Mouse (Mus musculus) liver, embryonic 14.5 days (tissue): ENCODE data around the gene Herc2. TPM values are rescaled to one million over a fixed set of nuclear protein-coding genes. Genes with fewer than 3 reads are reported as not detected.

Source experiments
- ATAC-seq: fragments of 200-750 bp; cut with Nextera tagmentation; 2 replicates; pipeline ENCODE4 v1.8.0; 2017; ENCODE audit warnings: moderate number of reproducible peaks, mild to moderate bottlenecking, moderate library complexity; ENCODE audit not compliant: insufficient read depth
- DNase-seq, 3 experiments: peaks; one replicate each; pipeline ENCODE4 v3.0.0-alpha.2; 2012 to 2013; ENCODE audit warnings: low read depth in 3 of 3, low spot score in 3 of 3
- H3K27ac ChIP-seq: fragments of 300-500 bp; sonication (generic); 2 replicates; pipeline ENCODE4 v1.5.1; 2014; ENCODE audit warnings: moderate library complexity, mild to moderate bottlenecking, control low read depth, inconsistent platforms
- H3K27me3 ChIP-seq: fragments of 300-500 bp; sonication (generic); 2 replicates; pipeline ENCODE4 v1.6.1; 2014; ENCODE audit warnings: mild to moderate bottlenecking, low read length, moderate library complexity; ENCODE audit not compliant: control insufficient read depth, insufficient read depth
- H3K36me3 ChIP-seq: fragments of 300-500 bp; sonication (generic); replicated peaks from 2 replicates; pipeline ENCODE4 v1.6.1; 2014; ENCODE audit warnings: low read depth; ENCODE audit not compliant: control insufficient read depth, insufficient read depth
- H3K4me1 ChIP-seq, 2 experiments: fragments of 200-500 bp in 1 of 2; fragments of 300-500 bp in 1 of 2; sonication (generic) in 1 of 2; replicated peaks; 2 replicates each; pipeline ENCODE4 v1.6.1; 2012 to 2014; ENCODE audit warnings: antibody characterized with exemption in 1 of 2, inconsistent platforms in 1 of 2, low read length in 1 of 2; ENCODE audit not compliant: control insufficient read depth in 2 of 2, insufficient read depth in 2 of 2
- H3K4me2 ChIP-seq: fragments of 300-500 bp; sonication (generic); 2 replicates; pipeline ENCODE4 v1.6.1; 2014; ENCODE audit warnings: low read depth, mild to moderate bottlenecking, control low read depth, moderate library complexity
- H3K4me3 ChIP-seq, 2 experiments: fragments of 200-500 bp in 1 of 2; fragments of 300-500 bp in 1 of 2; sonication (generic) in 1 of 2; 2 replicates each; pipeline ENCODE4 v1.5.1; 2012 to 2014; ENCODE audit warnings: low read depth in 2 of 2, low read length in 2 of 2, mild to moderate bottlenecking in 2 of 2, control low read depth in 1 of 2, inconsistent platforms in 1 of 2, moderate library complexity in 1 of 2; ENCODE audit not compliant: insufficient read depth in 1 of 2
- H3K9ac ChIP-seq: fragments of 300-500 bp; sonication (generic); replicated peaks from 2 replicates; pipeline ENCODE4 v1.6.1; 2014; ENCODE audit warnings: mild to moderate bottlenecking, control low read depth, moderate library complexity
- H3K9me3 ChIP-seq: fragments of 300-500 bp; sonication (generic); 2 replicates; pipeline ENCODE4 v1.6.1; 2016; ENCODE audit warnings: low read length, mixed read lengths; ENCODE audit not compliant: control insufficient read depth
- CTCF ChIP-seq: IDR thresholded peaks from 2 replicates; pipeline ENCODE4 v1.5.1; 2016; ENCODE audit warnings: antibody characterized with exemption, low read depth, control low read depth
- EP300 ChIP-seq: IDR thresholded peaks from 2 replicates; pipeline ENCODE4 v1.6.1; 2016; ENCODE audit warnings: antibody characterized with exemption, low read depth
- WGBS: fragments of 180-500 bp; shearing (Covaris S2); extraction: QIAGEN DNeasy Blood & Tissue Kit; methylation state at CpG from one replicate; pipeline ENCODE4 v1.1.7; 2014; ENCODE audit not compliant: insufficient replicate concordance; 5-methylcytosine and 5-hydroxymethylcytosine counted together
- polyA plus RNA-seq, 2 experiments: library from polyadenylated mRNA; depleted of rRNA in 1 of 2; stranded (reverse) in 1 of 2; unstranded in 1 of 2; fragments of >200 nt; fragmentation: Nextera tagmentation in 1 of 2; extraction: Ambion mirVana in 1 of 2; gene quantifications; 2 replicates each; pipeline versions ENCODE4 v1.2.1 to v1.2.3; 2012 to 2014

Gene Herc2
- polyA plus RNA-seq, 2 experiments = 8.5 to 12.1 TPM

DNA sequence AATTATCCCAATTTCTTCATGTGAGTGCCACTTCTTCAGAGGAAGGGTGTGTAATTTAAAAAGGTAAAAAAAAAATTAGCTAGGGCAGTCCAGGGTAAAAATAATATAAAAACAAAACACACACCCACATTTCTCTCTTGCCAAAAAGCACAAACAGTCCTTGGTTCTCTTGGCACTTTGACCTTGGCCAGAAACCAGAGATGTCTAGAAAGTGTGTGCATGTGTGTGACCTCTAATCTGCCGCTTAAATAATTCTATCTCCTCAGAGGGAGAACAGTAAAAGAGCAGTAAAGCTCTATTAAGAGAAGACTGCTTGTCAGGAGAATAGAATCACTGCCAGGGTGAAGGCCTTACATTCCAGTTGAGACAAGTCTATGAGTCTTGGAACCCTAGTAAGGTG lies 2.8 kb upstream of the Herc2 start:
- DNase-seq (no peak), ATAC-seq (no peak)
- Histone ChIP-seq H3K4me3 (no peak overlapping the region), H3K27me3 (no peaks in the 10 kb centered on the region), H3K4me1 (peaks cover 19 to 27% of the 10 kb centered on the region in 2 experiments), H3K27ac (no peak overlapping the region), H3K36me3 (no peaks in the 10 kb centered on the region), H3K4me2 (no peak overlapping the region), H3K9me3 (no peaks in the 10 kb centered on the region), H3K9ac (no peak overlapping the region)
- no peak for TF ChIP-seq EP300
- TF ChIP-seq CTCF = no peak
- 72% methylated on average over 1 of the region's 1 CpGs for whole genome bisulfite sequencing

- H3K36me3 ChIP-seq = no peaks in the 10 kb centered on the region; the same call in 1 of the 2 replicates
- peak overlapping the region; percentile 91 to 94 for H3K4me3 ChIP-seq
- 0% methylated on average over 18 of the region's 18 CpGs for WGBS
- H3K4me1 ChIP-seq = peaks cover 12 to 18% of the 10 kb centered on the region in 2 experiments
- no peaks in the 10 kb centered on the region for H3K9me3 ChIP-seq
- TF ChIP-seq EP300 (no peak), CTCF (no peak)
- H3K27me3 ChIP-seq = no peaks in the 10 kb centered on the region
- peak overlapping the region; percentile 81 for H3K4me2 ChIP-seq
- DNase-seq (no peak), ATAC-seq (peak; percentile 2; the same call in 1 of the 2 replicates)
- peak overlapping the region; percentile 96 for H3K9ac ChIP-seq
- peak overlapping the region; percentile 95 for H3K27ac ChIP-seq
Observed at GRCm38 (mm10) chr7:56050487-56050911, 503 bp downstream of the Herc2 start.

GRCm38 (mm10) chr7:56052996-56053395 lies 3.0 kb downstream of the Herc2 start:
- DNase-seq (no peak), ATAC-seq (no peak)
- TF ChIP-seq EP300 = no peak
- no peak for TF ChIP-seq CTCF
- Histone ChIP-seq H3K9ac (no peak overlapping the region), H3K4me1 (peaks cover 12 to 18% of the 10 kb centered on the region in 2 experiments), H3K4me2 (no peak overlapping the region), H3K4me3 (no peak overlapping the region), H3K27me3 (no peaks in the 10 kb centered on the region), H3K27ac (no peak overlapping the region), H3K36me3 (peaks cover 12% of the 10 kb centered on the region), H3K9me3 (no peaks in the 10 kb centered on the region)

- WGBS = 82% methylated on average over 3 of the region's 3 CpGs
- Histone ChIP-seq H3K4me1 (peaks cover 6 to 9% of the 10 kb centered on the region in 2 experiments), H3K9me3 (no peaks in the 10 kb centered on the region), H3K27me3 (no peaks in the 10 kb centered on the region), H3K36me3 (peaks cover 15% of the 10 kb centered on the region), H3K9ac (no peak overlapping the region), H3K4me3 (no peak overlapping the region), H3K4me2 (no peak overlapping the region), H3K27ac (no peak overlapping the region)
- no peak for ATAC-seq
- no peak for TF ChIP-seq CTCF
- TF ChIP-seq EP300 = no peak
- no peak for DNase-seq
Observed at GRCm38 (mm10) chr7:56055338-56055737, 5.3 kb downstream of the Herc2 start.

DNA sequence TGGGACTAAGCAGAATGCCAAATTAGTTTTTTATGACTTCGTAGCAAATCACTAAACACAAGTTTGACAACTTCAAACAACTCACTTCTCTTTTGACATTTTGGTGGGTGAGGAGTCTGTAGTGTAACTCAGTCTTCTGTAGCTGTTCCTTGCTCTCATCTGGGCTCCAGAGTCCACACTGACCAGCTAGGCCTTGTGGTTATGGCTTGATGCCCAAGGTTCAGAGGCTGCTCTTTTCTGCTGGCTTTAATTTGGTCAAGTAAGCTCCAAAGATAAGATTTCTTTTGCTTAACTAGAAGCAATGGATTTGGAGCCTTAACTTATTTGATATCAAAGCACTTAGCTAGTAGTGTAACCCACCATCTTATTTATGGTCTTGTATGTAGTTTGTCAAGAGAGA lies 14.9 kb downstream of the Herc2 start:
- Histone ChIP-seq H3K36me3 (peaks cover 4% of the 10 kb centered on the region; the same call in 1 of the 2 replicates), H3K4me2 (no peak overlapping the region), H3K4me1 (no peaks in the 10 kb centered on the region), H3K9me3 (no peaks in the 10 kb centered on the region), H3K9ac (no peak overlapping the region), H3K4me3 (no peak overlapping the region), H3K27ac (no peak overlapping the region), H3K27me3 (no peaks in the 10 kb centered on the region)
- 75% methylated on average over 1 of the region's 1 CpGs for WGBS
- DNase-seq (no peak), ATAC-seq (no peak)
- TF ChIP-seq CTCF (no peak), EP300 (no peak)
